40 mouse cellular contexts compared by ENCODE assay signal in the genomic region with DNA sequence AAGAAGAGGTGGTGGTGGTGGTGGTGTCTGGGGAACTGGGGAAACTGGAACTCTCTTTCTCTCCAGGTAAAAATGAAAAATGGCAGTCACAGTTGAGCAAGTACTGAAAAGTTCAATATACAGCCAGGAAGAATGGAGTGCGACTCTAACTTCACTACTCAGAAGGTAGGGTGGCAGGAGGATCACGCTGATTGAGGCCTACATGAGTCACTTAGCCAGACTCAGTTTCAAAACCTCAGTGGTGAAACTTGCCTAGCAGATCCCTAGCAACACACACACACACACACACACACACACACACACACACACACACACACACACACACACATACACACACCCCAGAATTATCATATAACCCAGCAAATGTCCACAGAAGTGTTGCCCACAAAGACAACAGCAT. TPM values are rescaled to one million over a fixed set of nuclear protein-coding genes. Genes with fewer than 3 reads are reported as not detected.
DNase-seq lines count a peak whose midpoint lies in the region; ATAC-seq lines count a peak whose summit lies in the region.
"Had no signal": no experiment of that assay in that cellular context is flagged by ENCODE, and none has a peak within 500 bp of the region (broad histone marks: within the 10 kb centered on the region; RNA-seq: fewer than 3 reads in every experiment).

No protein-coding gene starts in this region.

- peak; percentile 50; the same call in 1 of the 2 replicates for ATAC-seq in monocyte, adult 5-6 weeks (replicated peaks; ENCODE audit: insufficient number of reproducible peaks, low FRiP score, low TSS enrichment, poor library complexity, severe bottlenecking)
- ATAC-seq in kidney, embryonic 15.5 days (replicated peaks; ENCODE audit: low FRiP score): no peak
- ATAC-seq: activated CD4-positive, CD25-positive, alpha-beta regulatory T cell, adult 4 months; forebrain, embryonic 16.5 days; inflammation-experienced regulatory T-cells, adult 6 months had no signal

- H3K36me3 ChIP-seq in kidney, embryonic 15.5 days: no peaks in the 10 kb centered on the region; the same call in 1 of the 2 replicates
- H3K36me3 ChIP-seq: hindbrain, embryonic 13.5 days; stomach, embryonic 15.5 days had no signal

- no peak overlapping the region for H3K27ac ChIP-seq in kidney, embryonic 15.5 days
- H3K27ac ChIP-seq: gastrocnemius, adult 2 months; hindbrain, embryonic 13.5 days; kidney, postnatal 0 days; liver, embryonic 14.5 days; stomach, embryonic 15.5 days had no signal

- no peaks in the 10 kb centered on the region for H3K9me3 ChIP-seq in kidney, embryonic 15.5 days (replicated peaks)
- H3K9me3 ChIP-seq: hindbrain, embryonic 13.5 days; stomach, embryonic 15.5 days had no signal

- H3K4me2 ChIP-seq in kidney, embryonic 15.5 days: no peak overlapping the region
- H3K4me2 ChIP-seq: heart, embryonic 11.5 days; hindbrain, embryonic 13.5 days; lung, embryonic 14.5 days; stomach, embryonic 15.5 days had no signal

- H3K4me3 ChIP-seq in kidney, embryonic 15.5 days (replicated peaks): no peak overlapping the region
- H3K4me3 ChIP-seq: erythroblast, embryonic 14.5 days; gastrocnemius, adult 2 months; hindbrain, embryonic 13.5 days; stomach, embryonic 15.5 days had no signal

- WGBS in kidney, embryonic 15.5 days: 84% methylated on average over 2 of the region's 2 CpGs

- H3K9ac ChIP-seq in kidney, embryonic 15.5 days: no peak overlapping the region
- H3K9ac ChIP-seq: hindbrain, embryonic 13.5 days; liver, embryonic 14.5 days; lung, embryonic 14.5 days; stomach, embryonic 15.5 days had no signal

- no peaks in the 10 kb centered on the region for H3K27me3 ChIP-seq in kidney, embryonic 15.5 days
- H3K27me3 ChIP-seq: hindbrain, embryonic 13.5 days; stomach, embryonic 15.5 days had no signal

- peak; percentile 35 for DNase-seq in lung, postnatal 36 days
- no peak for DNase-seq in lung, postnatal 4 days
- DNase-seq in CD4-positive helper T cell, adult 2 months (ENCODE audit: low read depth, low spot score): peak; percentile 32
- peak; percentile 27 for DNase-seq in T-cell, adult 2 months (ENCODE audit: low spot score)
- DNase-seq in kidney, postnatal 14 days: no peak
- no peak for DNase-seq in neural tube, embryonic 10.5 days (ENCODE audit: extremely low spot score, low spot score)
- DNase-seq: adrenal gland, adult 2 months; B cell, adult 2 months; cerebellum, postnatal 14 days; gastrocnemius, adult 2 months; heart, postnatal 36 days; kidney, adult 18-20 months; layer of hippocampus, adult 9-11 months; liver; lung, postnatal 14 days; midbrain, embryonic 14.5 days; thymus, postnatal 25 days had no signal

- peaks cover 6% of the 10 kb centered on the region; the same call in 1 of the 2 replicates for H3K4me1 ChIP-seq in kidney, embryonic 15.5 days
- H3K4me1 ChIP-seq: stomach, embryonic 15.5 days had no signal

RNA-seq across cellular contexts. Expression of a gene that starts 10.3 kb away (rescaled TPM):
- total RNA-seq in monocyte, adult 5-6 weeks (2017): 98.1 to 149 TPM (median 116 TPM) in 3 replicates
- 123 and 138 TPM in 2 replicates for polyA plus RNA-seq in kidney, embryonic 15.5 days (2015; fragmentation: Nextera tagmentation; extraction: Ambion mirVana)

RNA-seq across cellular contexts. Expression of a gene that starts 47.4 kb away (rescaled TPM):
- 28.7 to 43.2 TPM (median 37.4 TPM) in 3 replicates for total RNA-seq in monocyte, adult 5-6 weeks (2017)
- polyA plus RNA-seq in kidney, embryonic 15.5 days (2015; fragmentation: Nextera tagmentation; extraction: Ambion mirVana): 36.1 and 39.0 TPM in 2 replicates

RNA-seq across cellular contexts. Expression of a gene that starts 53.8 kb away (rescaled TPM):
- total RNA-seq in monocyte, adult 5-6 weeks (2017): not detected in 3 replicates
- not detected in 2 replicates for polyA plus RNA-seq in kidney, embryonic 15.5 days (2015; fragmentation: Nextera tagmentation; extraction: Ambion mirVana)
- total RNA-seq: adrenal gland, adult 2 months; adrenal gland, postnatal 4 days; gastrocnemius, adult 2 months; heart, postnatal 36 days; left cerebral cortex, postnatal 14 days; megakaryocyte-erythroid progenitor cell, adult 5-6 weeks had no signal
- polyA plus RNA-seq: activated CD4-positive, CD25-positive, alpha-beta regulatory T cell, adult 4 months; adrenal gland, adult 2 months; cerebellum, adult 2 months; cortical plate, adult 2 months; embryonic facial prominence, embryonic 14.5 days; erythroblast, embryonic 14.5 days; forebrain, embryonic 11.5 days; forebrain, embryonic 16.5 days; gonadal fat pad, adult 2 months; heart, embryonic 11.5 days; heart, embryonic 16.5 days; hindbrain, embryonic 13.5 days; inflammation-experienced regulatory T-cells, adult 6 months; kidney, postnatal 0 days; limb, embryonic 11.5 days; liver, embryonic 14.5 days; lung, embryonic 14.5 days; midbrain, embryonic 14.5 days; neural tube, embryonic 14.5 days; stomach, embryonic 15.5 days had no signal

Comparison
In these comparisons a context has a peak if more than half of its experiments do, and no peak if none do; other contexts are left out.
1. DNase-seq: peak in lung, postnatal 36 days (single experiment), CD4-positive helper T cell, adult 2 months (single experiment) and T-cell, adult 2 months (single experiment); none in lung, postnatal 4 days (0 of 2), kidney, postnatal 14 days (single experiment) and neural tube, embryonic 10.5 days (single experiment).